Mouse (Mus musculus) B cell, adult (primary cell): ENCODE data around the gene Wdr81. TPM values are rescaled to one million over a fixed set of nuclear protein-coding genes. Genes with fewer than 3 reads are reported as not detected.

ENCODE experiments used
- total RNA-seq: library from RNA; stranded (reverse); gene quantifications from 4 replicates; pipeline ENCODE4 v1.2.4, GENCODE M21; 2023; ENCODE audit not compliant: inconsistent age

Wdr81 gene
- 44.4 to 54.6 TPM (median 46.7 TPM) in 4 replicates for total RNA-seq

GRCm38 (mm10) chr11:75453991-75454930, at the start of gene Wdr81:
Gene Wdr81 (minus strand): TSS chr11:75454717.

GRCm38 (mm10) chr11:75486601-75487285, 32.2 kb upstream of the Wdr81 start, which contains the start of gene Prpf8:
Gene Prpf8 (plus strand): TSS chr11:75486816.

DNA sequence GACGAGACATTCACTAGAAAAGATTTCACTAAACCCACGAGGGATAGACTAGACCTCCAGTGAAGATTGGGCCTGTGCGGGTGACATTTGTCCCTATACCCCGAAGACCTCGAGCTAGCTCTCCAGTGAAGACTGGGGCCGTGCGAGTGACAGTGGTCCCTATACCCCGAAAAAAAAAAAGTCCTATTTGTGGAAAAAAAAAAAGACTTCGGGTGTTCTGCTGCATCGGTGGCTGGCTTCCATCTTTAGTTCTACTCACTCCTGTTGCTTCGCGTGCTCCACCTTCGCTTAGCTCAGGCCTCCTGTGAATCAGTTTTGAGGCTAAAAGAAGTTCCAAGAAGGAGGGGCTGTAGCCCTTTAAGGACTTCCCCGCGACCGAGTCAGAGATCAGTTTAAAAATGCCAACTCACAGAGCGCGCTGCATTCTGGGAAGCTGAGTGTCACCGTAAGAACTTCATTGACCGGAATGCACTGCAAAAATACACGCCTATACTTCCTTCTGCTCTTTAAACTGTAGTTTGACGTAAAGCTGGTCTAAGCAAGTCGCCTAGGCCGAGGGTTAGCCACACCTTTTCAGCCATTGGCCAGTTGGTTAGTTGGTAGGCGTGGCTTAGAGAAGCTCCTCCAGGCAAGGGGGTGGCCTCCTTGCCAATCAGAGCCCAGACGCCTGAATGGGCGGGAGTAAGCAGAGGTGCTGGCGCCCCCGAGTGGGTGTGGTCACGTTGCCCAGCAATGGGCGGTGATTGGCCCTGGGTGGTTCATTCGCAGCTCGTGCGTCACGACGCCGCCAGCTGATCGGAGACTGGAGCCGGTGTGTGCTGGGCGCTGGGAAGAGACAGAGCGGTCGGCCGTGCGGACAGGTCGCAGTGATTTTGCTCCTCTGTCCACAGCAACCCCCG, 6.6 kb upstream of the Wdr81 start, which contains the start of gene Tlcd2:
TSS of gene Tlcd2 (plus strand) at position 872 of the 899 bp plus-strand sequence.

DNA sequence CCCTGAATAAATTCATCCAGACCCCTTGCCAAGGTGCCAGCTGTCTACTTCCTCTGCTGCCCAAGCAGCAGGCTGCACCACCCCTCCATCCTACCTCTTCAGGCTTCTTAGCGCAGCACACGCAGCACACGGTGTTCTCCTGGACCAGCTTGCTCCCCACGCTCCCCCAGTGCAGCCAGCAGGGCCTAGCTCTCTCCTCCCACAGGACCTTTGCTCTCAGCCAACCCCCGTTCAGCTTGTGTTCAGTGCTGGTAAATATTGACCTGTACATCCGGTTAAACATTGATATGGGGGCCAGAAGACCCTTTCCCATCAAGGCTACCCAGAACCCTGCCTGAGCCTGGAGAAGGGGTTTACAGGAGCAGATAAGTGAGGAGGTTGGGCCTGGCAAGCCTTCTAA, 15.2 kb downstream of the Wdr81 start, which contains the start of gene Serpinf2:
TSS of gene Serpinf2 (minus strand) at position 229 of the 400 bp plus-strand sequence.

DNA sequence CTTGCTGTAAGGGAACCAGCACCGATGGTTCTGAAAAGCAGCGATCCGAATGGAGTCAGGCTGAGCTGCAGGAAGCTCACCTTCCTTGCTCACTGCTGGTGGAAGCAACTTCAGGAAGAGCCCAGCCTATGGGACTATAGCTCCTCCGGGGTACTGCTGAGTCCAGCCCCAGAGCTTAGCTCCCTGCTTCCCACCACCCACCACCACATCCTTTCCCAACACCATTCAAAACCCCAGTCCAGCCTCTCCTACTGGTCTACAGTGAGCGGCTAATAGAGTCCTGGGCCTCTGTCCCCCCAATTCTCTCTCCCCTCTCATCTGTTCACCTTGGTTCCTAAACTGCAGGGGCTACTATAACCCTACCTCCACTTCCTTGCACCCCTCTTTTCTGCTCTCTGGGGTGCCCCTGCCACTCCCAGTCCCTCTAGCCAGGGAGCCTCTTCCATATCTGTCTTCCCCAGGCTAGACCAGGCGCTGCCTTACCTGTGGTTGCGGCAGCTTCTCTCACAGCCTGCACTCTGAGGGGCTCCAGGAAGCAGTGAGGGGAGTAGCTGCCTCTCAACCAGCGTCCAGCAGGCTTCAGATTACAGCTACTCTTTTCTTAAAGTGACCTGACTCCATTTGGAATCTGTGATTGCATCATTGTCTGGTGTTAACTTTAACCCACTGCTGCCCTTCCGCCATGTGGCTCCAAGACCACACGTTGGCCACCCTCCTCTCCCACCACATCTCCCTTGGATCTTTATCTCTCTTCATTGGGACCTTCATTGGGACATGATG, 32.3 kb downstream of the Wdr81 start, which contains the start of gene Serpinf1:
TSS of gene Serpinf1 (minus strand) at position 689 of the 780 bp plus-strand sequence.

Other genes starting within 250 kb of the Wdr81 start
- 96.0 to 124 TPM (median 109 TPM) in 4 replicates for gene Rpa1, start 106.4 kb downstream of the Wdr81 start, total RNA-seq
- 10.9 to 13.5 TPM (median 12.4 TPM) in 4 replicates for gene Smyd4, start 106.3 kb downstream of the Wdr81 start, total RNA-seq
- gene Serpinf1, start 32.0 kb downstream of the Wdr81 start, total RNA-seq: 0.72 to 1.8 TPM (median 1.3 TPM) in 3 of 4 replicates, not detected in the other
- 0.26 to 0.63 TPM (median 0.33 TPM) in 4 replicates for gene Serpinf2, start 15.1 kb downstream of the Wdr81 start, total RNA-seq
- 1.6 to 3.9 TPM (median 2.8 TPM) in 4 replicates for gene Tlcd2, start 7.0 kb upstream of the Wdr81 start, total RNA-seq
- 222 to 234 TPM (median 231 TPM) in 4 replicates for gene Prpf8, start 32.1 kb upstream of the Wdr81 start, total RNA-seq
- 0.69 TPM in 1 of 4 replicates, not detected in the others for gene Rilp, start 55.4 kb upstream of the Wdr81 start, total RNA-seq
- 0.19 TPM in 1 of 4 replicates, not detected in the others for gene Scarf1, start 58.8 kb upstream of the Wdr81 start, total RNA-seq
- 38.1 to 64.2 TPM (median 49.5 TPM) in 4 replicates for gene Slc43a2, start 77.0 kb upstream of the Wdr81 start, total RNA-seq
- 213 to 240 TPM (median 228 TPM) in 4 replicates for gene Pitpna, start 133.4 kb upstream of the Wdr81 start, total RNA-seq
- 99.4 to 121 TPM (median 113 TPM) in 4 replicates for gene Inpp5k, start 176.3 kb upstream of the Wdr81 start, total RNA-seq
- gene Myo1c, start 195.8 kb upstream of the Wdr81 start, total RNA-seq: 398 to 436 TPM (median 414 TPM) in 4 replicates
- gene Crk, start 224.5 kb upstream of the Wdr81 start, total RNA-seq: 53.8 to 64.5 TPM (median 58.6 TPM) in 4 replicates